Mouse (Mus musculus) kidney, adult 11 months (tissue): ENCODE data around the gene Mex3a.

ENCODE experiments used
- DNase-seq: peaks from one replicate; pipeline ENCODE4 v3.0.0; 2022

Gene Mex3a

DNA sequence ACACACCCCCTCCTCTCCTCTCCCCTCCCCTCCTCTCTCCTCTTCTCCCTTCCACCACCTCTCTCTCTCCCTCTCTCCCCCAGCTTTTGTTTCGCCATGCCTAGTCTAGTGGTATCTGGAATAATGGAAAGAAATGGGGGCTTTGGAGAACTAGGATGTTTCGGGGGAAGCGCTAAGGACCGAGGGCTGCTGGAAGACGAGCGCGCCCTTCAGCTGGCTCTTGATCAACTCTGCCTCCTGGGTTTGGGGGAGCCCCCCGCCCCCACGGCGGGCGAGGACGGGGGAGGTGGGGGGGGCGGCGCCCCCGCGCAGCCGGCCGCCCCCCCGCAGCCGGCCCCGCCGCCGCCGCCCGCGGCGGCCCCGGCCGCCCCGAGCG lies at the start of gene Mex3a:
Gene Mex3a, plus strand, starts transcription at position 97 of the 376 bp plus-strand sequence.
- DNase-seq, result no peak

DNA sequence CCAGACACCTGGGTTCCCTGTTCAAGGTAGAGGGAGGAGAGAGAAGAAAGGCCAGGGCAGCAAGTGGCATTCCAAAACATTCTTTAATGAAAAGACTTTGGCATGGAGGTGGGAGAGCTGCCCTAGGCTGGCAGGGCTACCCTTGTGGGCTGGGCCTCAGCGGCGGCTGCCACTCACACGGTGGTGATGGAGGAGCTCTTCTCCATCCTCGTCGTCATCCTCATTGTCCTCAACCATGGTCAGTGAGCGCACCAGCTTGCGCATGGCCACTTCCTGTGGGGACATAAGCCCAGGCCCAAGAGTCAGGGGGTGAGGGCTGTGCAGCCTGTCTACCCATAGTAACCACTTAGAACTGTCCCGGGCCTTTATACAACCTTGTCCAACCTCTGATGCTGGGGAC lies 49.1 kb upstream of the Mex3a start:
- no peak for DNase-seq

DNA sequence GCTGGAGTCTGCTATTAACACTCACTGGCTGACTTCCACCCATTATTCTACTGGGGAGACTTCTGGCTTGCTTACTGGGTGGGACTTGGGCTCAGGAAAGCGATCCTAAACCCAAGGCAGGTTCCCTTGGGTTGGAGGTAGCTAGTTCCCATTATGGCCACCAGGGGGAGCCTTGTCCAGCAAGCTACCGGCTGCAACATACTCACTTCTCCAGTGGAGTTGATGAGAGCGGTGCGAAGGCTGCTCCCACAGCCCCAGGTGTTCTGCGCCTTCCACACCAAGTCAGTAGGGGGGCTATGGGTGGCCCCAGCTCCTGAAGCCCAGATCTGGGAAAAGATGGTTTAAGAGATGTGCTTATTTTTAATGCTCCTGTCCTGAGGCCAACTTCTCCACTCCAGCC lies 48.6 kb upstream of the Mex3a start:
- peak; percentile 60 for DNase-seq

DNA sequence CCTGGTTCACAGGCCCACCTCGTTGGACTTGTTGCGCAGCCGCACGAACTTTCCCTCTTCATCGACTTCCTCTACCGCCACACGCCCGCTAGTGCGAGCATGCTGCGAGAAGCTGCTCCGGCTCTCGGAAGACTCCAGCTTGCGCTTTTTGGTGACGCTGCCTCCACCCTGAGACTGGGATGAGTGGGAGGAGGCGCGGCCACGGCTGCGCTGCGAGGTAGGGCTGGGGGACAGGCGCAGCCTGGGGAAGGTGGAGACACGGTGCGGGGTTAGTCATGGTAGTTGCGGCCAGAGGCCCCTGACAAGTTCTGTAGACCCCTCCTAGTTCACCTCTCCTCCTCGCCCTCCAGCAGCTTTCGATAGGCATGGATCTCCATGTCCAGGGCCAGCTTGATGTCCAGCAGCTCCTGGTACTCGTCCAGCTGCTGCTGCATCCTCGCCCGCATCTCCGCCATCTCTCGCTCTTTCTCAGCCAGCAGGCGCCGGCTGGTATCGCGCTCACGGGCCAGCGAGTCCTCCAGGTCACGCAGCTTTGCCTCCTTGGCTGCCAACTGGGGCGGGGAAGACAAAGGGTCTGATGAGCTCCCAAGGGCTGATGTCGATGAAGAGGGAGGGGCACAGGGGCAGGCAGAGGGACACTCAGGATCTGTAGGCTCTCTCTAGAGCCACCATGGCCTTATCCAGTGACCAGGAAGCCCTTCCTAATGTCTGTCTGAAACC lies 47.4 kb upstream of the Mex3a start:
- DNase-seq, result no peak

DNA sequence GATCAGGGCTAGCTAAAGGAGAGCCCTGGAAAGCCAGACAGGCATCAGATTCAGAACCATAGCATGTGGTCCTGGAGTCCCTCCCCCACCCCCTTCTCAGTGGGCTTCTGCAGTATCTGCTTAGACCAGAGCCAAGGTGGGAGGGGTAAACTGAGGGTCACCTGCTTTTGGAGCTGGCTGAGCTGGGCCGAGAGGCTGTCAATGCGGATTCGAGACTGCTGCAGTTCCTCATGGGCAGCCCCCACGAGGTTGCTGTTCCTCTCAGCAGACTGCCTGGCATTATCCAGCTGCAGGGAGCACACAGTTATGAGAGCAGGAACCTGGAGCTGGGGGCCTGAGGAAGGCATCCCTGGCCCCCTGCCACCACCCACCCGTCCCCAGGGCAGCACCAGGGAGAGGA lies 46.2 kb upstream of the Mex3a start:
- no peak for DNase-seq

DNA sequence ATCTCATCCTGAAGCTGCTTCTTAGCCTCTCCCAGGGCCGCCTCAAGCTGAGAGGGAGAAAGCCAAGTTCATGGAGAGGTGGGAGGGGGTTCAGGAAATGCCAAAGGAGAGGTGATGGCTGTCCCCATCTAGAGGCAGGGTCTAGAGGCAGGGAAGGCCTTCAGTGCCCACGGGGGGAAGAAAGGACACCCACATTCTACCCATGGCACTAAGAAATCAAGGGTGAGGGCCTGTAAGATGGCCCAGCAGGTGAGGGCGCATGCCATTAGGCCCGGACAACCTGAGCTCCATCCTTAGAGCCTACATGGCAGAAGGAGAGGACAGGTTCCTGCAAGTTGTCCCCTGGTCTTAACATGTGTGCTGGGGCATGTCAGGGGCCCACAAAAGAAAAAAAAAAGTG lies 45.3 kb upstream of the Mex3a start:
- no peak for DNase-seq

DNA sequence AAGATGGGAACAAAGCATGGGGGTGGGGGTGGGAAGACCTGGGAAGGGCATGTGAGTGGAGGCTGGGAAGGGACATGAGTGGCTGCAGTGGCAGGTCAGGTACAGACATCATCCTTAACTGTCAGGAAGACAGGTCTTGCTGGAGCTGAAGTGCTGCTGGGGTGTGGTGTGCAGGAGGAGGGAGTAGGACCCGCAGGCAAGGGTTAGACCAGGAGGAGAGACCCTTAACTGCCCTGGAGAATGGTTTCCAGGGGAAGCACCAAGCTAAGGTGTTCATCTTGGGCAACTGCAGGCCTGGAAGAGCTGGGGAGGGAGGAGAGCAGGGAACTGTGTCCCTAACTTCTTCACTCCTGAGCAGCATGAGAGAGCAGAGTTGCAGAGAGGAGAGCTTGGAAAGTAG lies 44.8 kb upstream of the Mex3a start:
- no peak for DNase-seq

DNA sequence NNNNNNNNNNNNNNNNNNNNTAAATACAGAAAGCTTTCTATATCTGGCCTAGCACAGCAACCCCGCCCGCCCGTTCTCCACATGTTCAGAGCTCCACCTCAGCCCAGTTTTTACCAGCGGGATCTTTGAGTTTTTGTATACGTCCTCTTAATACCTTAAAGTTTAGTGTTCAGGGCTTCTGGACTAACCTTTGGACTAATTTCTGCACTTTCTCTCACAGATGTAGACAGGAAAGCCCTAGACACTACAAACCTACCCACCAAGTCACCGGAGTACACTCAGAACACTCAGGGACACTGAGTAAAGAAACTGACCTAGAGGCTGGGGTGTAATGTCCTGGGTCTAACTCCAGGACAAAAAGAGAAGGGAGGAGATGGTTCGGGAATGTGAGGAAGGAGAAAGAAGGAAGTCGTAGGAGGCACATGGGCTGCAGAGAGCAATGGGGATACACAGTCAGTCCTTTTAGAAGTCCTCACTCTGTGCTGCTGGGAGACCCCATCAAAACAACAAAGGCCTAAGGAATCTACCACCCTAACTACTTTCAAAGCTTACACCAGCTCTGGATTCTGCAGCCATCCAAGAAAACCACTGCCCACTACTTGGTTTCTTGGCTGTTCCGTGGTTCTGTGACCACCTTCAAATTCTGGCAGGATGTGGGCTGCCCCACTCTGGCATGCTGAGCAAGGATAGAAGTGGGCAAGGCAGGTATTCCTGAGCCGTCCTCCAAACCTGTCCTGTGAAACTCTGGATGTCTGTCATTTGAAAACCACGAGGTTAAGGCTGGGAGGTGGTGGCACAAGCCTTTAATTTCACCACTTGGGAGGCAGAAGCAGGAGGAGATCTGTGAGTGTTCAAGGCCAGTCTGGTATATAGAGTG lies 38.3 kb upstream of the Mex3a start:
- DNase-seq, result no peak

DNA sequence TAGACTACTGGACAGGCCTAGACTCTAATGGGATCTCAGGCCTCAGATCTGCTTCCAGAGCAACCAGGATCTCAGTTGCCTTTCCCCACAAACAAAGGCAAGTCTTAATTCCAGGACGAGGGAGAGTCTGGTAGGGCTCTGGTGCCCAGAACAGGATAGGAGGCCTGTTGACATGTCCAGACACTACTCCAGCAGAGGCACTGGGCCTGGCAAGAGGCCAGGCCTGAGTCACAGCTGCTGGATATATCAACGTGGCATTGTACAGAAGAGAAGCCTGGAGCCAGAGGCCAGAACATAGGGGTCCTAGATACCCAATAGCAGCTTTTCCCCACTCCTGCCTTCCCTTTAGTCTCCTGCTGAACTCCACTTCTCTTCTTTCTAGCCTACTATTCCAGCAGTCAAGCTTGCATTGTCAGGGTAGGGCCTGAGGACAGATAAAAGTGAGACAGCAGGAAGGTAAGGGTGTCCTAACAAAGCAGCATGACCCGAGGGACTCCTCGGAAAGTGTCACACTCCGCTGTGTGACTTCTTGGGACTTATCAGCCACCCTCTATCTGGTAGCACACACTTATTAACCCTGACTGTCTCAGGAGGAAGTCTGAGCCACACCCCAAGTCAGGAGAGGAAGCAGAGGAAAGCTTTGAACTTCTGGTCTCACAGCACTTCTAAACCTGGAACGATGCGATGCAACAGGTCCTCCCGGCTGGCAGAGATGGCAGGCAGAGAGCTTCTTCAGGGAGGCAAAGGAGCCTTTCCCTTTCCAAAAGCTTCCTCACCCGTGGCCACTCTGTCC lies 37.2 kb upstream of the Mex3a start:
- DNase-seq, result no peak

DNA sequence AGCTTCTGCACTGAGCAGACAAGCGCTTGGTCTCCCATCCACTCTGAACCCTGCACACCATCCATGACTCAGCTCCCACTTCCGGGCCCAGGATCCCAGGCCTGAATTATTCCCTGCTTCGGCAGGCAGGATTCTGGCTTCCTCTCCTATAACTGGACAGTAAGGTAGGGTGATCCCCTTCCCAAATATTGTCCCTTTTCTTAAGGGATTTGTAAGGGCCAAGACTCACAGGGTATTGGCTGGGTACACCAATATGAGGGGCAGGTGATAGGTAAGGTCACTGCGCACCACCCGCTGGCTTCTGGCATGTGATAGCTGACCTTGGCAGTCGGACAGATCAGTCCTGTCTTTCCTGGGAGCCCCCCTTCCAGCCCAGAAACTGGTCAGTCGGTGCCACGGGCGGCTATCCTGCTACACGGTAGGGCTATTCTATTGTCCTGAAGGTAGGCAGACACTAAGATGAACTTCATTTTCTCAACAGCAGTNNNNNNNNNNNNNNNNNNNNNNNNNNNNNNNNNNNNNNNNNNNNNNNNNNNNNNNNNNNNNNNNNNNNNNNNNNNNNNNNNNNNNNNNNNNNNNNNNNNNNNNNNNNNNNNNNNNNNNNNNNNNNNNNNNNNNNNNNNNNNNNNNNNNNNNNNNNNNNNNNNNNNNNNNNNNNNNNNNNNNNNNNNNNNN lies 36.3 kb upstream of the Mex3a start:
- DNase-seq, result no peak

DNA sequence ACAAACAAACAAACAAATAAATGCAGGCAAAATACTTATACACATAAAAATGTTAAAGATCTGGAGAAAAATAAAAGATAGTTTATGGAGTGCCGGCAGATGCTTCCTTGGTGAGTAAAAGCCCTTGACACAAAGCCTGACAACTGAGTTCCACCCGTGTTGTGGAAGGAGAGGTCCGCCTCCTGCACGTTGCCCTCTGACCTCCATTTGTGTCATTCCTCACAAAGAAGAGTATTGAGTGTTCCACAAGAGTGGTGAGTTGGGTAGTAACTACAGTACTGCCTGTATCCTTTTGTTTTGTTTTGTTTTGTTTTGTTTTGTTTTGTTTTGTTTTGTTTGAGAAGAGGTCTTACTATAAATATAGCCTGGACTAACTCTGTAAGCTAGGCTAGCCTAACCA lies 32.6 kb upstream of the Mex3a start:
- no peak for DNase-seq

DNA sequence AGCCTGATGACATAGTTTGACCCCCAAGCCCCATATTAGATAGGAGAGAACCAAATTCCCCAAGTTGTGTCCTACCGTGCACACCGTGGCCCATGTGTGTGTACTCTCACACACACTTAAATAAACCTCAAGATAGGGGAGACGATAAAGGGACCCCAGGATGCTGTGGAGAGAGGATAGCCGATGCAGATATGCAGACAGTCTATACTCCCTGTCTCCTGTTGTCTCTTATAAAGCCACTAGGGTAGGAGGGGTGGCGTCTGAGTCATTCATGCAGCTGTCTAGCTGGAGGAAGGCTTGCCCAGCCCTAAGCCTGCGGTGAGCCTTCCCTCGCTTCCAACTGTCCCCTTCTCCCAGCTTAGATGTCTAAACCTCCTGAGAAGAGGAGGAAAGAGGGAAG lies 32.1 kb upstream of the Mex3a start:
- DNase-seq, result no peak

DNA sequence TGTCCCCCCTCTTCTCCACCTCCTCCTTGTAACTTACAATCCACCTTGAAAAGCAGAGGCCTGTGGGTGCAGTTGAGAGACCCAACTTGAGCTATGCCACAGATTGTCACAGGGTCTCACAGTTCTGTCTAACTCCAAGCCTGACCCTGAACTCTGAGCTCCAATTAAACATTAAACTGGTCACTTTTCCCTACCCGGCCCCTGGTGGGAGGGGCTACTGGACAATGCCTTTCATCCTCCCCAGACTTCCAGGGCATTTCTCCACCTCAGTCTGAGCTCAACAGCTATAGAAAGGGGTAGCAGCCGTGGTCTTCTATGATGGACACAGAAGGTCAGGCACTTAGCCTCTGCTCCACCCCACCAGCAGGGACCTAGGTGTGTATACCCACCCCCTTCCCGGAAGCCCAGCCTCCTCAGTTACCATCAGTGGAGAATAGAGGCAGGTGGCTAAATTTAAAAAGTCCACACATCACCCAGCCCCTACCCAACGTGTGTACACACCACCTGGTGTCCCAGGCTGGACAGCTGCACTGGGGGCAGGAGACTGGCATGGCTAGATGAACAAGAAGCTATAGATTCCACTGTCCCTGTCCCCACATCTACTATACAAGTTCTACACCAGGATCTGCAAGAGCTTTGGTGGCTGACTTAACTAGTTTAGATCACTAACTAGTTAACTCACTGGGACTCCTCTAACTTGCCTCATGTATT lies 31.4 kb upstream of the Mex3a start:
- DNase-seq, result peak; percentile 71

DNA sequence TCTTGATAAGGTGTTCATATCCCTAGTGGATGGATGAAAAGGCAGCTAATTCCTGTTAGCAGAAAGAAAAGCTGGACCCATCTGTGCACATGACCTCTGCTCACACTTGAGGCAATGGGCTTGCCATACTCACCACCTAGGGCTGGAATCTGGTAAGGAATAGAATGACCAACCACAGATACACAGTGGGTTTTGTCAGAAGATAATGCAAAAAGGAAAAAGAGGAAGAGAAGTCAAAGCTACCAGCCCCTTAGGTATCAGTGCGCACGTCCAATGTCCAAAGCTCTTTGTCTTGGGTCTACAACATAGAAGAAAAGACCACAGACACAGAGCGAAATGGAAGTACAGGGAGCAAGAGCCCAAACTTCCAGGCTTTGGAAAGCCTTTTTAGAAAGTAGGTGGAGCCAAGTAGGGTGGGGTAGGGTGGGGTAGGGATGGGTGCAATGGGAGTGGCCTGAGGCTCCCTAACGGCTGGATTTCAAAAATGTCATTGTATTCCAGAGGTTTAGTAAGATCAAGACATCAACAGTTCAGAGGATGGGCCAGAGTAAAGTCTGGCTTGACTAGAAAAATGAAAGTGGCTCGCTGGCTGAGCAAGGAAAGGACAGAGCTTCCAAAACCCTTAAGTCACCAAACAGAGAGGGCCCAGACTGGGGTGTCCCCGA lies 30.7 kb upstream of the Mex3a start:
- DNase-seq, result no peak

DNA sequence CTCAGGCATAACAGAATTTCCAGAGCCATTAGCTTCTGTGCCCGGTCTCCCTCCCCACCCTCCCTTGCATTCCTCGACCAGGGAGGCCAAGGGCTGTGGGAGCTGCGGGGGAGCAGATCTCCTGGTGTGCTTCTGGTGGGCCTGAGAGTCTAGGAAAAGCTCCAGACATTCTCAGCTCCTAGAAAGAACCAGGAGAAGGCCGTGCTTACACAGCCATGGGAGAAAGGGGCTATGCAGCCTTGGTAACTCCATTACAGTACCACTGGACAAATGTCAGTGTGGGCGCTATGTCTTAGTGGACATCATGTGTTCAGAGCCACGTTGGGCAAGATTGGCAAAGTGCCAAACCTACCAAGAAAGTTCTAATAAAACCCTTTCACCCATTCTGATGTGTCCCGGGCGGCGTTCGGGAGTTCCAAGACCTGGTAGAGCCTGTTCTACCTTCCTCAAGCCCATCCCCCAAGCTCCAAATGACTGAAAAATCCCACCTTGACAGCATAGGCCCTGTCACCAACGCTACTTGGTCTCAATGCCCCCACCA lies 30.1 kb upstream of the Mex3a start:
- peak; percentile 58 for DNase-seq

DNA sequence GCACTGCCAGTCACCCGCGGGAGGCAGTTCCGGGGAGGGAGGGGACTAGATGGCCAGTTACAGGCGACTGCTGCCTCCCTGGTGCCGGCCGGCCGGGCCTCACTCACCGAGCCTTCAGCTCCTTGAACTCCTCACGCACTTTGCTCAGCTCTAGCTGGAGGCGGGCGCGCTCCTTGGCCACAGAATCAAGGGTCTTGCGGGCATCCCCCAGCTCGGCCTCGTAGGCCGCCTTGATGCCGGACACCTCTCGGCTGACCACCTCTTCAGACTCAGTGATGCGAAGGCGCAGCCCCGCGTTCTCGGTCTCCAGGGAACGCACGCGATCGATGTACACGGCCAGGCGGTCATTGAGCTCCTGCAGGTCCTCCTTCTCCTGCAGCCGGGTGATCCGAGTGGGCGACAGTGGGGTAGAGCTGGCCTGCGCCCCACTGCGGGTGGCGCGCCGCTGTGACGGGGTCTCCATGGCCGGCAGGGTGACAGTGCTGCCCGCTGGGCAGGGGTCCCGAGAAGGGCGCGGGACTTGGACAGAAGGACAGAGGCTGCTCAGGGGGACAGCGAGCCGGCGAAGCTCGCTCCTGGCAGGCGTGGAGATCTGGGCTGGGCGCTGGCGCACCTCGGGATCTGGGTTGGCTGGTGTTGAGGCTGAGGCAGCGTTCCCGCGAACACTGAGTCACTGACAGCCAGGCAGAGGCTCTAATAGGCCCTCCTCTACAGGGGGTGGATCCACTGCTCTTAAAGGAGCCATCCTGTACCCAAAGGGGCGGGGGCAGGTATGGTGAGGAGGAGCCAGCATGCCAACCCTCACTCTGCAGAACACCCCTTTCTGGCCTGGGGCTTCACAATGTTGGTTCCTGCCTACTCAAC lies 29.3 kb upstream of the Mex3a start:
- DNase-seq, result peak; percentile 93

DNA sequence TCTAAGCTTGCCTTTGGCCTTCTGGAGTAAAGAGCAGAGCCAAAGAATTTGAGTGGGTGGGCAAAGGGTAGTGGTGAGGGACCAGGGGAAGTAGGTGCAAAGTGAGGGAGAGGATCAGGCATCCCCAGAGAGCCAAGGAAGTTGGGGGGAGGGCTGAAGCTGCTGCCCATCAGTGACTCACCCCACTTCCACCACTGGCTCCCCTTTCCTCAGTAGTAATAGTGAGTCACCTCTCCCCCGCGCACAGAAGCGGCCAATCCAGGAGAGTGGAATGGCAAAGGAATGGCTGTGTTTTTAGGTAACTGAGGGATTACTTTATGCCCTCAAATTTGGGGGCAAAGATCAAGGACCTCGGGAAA lies 28.7 kb upstream of the Mex3a start:
- no peak for DNase-seq

DNA sequence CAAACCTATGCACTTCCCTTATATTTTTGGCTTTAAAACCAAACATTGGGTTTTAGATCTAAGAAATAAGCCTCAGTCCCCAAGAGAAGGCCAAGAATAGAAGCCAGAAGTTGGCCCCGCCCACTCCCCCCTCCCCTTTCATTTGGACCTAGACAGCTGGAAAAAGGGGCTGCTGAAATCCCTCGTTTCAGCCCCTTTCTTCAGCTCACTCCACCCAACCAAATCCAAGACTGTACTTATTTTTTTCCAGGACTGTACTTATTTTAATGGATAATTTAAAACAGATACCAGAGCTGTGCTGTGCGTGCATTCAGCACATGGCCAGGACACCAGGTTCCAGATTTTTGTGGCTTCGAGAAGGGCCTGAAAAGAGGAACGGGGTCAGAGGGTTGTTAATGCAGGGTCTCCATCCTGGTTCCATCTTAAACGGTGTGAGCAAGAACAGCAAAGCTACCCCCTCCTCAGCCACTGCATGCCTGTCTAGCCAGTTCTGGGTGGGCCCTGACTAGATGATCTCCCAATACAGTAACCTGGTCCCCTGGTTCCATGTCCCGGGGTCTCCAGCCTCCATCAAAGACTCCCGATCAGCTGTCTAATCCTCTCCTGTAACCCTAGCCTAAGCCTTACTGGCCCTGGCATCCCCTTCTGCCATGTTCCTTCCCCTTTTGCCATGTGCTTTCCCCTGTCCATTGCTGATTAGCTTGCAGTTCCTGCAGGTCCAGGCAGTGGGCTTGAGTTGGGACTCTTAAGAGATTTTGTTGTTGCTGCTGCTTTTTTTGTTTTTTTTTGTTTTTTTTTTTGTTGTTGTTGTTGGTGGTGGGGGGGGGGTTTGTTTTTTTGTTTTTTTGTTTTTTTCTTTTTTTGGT lies 28.1 kb upstream of the Mex3a start:
- no peak for DNase-seq

DNA sequence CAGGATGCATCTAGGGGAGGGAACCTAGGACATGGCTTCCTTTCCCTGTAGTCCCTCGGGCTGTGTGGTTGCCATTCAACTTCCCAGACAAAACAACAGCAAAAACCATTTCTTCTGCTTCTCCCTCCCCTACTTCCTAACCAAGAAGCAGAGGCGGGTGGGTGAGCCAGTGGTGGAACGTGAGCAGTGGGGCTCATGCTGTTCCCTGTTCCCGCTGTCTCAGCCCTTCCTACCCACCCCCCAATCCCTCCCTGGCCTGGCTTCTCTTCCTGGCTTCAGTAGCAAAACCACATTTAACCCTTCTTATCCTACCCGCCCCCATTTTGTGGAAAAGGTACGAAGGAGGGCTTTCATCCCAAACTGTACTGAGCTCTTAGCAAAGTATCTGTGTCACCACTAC lies 27.1 kb upstream of the Mex3a start:
- no peak for DNase-seq

DNA sequence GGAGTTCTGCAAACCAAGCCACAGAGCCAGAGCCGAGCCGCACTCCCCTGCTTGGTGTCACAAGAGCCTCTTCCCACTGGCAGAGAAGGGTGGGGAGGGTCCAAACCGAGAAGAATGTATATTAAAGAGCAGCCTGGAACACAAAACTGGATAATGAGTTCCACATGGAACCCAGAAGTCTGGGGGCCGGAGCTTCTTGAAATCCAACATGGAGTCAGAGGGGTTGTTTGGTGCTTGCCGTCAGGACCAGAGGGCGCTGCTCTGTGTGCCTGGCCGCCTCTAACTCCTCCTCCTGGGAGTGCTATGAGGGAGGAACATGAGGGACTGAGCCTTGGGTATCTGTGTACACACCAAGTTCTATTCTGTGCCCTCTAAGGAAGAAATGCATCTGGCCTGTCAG lies 26.4 kb upstream of the Mex3a start:
- no peak for DNase-seq
